Mouse (Mus musculus) spleen, postnatal 36 days (tissue): ENCODE results near the gene Cyp2a4.
"Not testable (repeated sequence)": the region's sequence is repeated elsewhere in the genome, so short reads cannot be mapped to it uniquely, and the experiment has no call there.

Experiments
- DNase-seq, 2 experiments: peaks; one replicate each; pipeline ENCODE4 v3.0.0; 2022; ENCODE audit warnings: low spot score in 2 of 2, mixed read lengths in 1 of 2

Cyp2a4 gene

DNA sequence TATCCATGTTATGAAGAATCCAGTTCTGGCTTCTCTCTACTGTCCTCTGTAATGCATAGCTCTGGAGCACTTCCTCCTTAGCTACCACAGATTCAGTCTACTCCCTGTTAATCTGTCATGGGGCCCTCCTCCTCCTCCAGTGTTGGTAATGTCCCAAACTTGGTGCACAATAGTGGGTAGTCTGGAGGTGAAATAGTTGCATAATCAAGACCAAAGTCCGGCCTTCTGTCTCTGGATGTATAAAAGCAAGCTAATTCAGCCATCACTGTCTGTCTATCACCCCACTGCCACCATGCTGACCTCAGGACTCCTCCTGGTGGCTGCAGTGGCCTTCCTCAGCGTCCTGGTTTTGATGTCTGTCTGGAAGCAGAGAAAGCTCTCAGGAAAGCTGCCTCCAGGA lies at the start of gene Cyp2a4:
TSS of gene Cyp2a4 (plus strand) at position 244 of the 400 bp plus-strand sequence.
- DNase-seq: not testable (repeated sequence)

DNA sequence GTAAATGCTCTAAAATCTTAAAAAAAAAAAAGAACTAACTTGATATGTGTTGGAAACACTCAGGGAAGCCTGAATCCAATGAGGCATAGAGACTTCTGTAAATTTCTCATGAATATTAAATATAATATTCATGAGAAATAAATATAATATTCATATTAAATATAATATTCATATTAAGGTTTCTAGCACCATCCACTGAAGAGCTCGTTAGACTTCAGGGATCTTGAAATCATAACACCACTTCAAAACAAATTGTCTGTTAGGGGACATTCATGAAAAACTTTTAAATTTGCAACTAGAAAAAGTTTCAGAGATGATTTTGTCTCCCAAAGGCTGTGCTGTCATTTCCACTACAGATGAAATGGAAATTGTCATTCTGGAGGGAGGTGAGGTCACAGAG lies 46.9 kb upstream of the Cyp2a4 start, which contains the start of gene Vmn1r184:
TSS of gene Vmn1r184 (plus strand) at position 301 of the 400 bp plus-strand sequence.
- not testable (repeated sequence) for DNase-seq

DNA sequence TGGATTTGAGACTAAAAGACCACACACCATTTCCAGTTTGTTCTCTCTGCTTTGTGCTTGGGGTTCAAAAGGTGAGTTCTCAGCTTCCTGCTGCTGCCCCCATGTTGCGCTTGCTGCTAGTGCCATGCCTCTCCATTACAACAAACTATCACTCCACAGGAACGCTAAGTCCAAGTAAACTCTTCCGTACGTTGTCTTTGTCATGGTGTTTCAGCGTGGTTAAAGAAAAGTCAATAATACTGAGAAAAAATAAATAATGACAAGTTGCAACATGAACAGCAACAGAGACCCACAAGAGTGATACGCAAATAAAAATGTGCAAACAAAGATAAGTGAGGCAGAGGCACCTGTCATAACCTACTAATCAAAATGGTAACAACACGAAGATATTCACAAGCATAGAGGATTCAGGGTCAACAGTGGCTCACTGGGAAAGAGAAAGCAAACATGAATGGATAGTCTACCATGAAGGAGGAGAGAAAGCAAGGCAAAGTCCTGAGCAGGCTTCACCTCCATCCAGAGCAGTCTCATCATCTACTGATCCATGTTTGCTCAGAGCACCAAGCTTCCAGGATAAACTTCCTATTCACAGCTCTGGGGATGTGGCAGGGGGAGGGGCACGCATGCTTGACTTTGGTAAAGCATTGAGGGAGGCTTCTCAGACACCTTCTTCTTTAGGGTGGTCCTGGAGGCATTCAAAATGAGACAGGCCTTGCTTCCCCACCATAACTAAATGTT lies 3.4 kb upstream of the Cyp2a4 start:
- not testable (repeated sequence) for DNase-seq

DNA sequence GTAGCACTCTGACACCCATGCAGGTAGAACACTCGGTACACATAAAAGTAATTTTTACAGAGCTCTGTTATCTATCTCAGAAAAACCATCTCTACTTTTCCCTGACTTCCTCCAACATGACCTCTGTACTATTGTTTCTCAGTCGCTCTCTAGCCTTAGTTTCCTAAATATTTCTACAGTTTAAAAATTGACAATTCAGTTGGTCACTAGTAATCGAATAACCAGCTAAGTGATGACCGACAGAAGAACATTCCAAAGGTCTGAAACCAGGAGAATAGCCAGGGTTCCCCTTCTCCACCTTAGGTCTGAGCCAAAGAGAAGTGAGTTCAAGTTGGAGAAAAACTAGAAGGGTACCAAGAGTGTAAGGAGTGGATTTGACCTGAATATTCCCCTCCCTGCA lies 4.8 kb downstream of the Cyp2a4 start:
- DNase-seq: not testable (repeated sequence)

DNA sequence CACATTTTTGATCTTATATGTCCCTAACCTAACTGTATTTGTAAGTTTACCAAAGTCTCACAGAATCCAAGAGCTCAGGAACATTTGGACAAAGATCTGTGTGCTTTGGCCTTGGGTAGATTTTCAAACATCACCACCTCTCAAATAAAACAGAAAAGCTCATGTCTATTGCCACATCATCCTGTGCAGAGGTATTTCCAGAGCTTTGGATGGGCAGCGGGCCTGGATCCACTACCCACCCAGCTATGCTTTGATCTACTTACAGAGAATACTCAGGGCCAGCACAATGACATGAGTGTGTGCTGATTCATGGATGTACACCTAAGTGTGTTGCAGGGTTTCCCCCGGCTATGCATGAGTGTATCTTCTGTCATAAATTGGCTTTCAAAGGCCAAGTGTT lies 8.2 kb downstream of the Cyp2a4 start:
- not testable (repeated sequence) for DNase-seq

DNA sequence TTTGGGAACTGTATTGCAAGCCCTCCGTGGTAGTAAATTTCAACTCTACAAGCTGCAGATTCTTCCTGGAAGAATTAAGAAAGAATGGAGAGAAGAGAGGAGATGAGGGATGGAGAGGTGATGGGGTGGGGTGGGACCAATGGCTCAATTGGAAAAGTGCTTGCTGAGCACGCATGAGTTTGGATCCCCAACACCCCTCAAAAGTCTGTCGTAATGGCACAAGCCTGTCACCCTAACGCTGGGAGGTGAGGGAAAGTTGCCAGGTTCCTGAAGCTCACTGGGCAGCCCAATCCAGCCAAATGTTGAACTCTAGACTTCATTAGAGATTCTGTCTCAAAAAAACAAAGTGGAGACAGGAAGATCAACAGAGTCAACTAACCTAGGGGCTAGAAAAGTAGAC lies 8.8 kb downstream of the Cyp2a4 start:
- not testable (repeated sequence) for DNase-seq

DNA sequence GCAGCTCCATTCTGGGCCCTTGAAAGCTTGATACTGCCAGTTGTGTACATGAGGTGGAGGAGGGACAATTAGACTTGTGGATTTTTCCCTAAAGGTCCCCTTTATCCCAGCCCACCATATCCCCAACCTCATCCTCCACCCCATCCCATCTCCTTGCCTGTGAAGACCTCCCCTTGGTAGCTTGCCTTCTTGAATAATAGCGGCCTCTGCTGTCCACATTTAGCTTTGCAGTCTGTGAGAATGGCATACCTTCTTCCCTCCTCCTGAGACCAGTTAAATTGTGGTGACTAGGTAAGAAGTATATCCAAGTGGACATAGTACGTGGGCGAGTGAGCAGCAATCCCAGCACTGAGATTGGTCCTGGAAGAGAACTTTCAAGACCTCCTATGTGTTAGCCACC lies 13.4 kb downstream of the Cyp2a4 start:
- not testable (repeated sequence) for DNase-seq

DNA sequence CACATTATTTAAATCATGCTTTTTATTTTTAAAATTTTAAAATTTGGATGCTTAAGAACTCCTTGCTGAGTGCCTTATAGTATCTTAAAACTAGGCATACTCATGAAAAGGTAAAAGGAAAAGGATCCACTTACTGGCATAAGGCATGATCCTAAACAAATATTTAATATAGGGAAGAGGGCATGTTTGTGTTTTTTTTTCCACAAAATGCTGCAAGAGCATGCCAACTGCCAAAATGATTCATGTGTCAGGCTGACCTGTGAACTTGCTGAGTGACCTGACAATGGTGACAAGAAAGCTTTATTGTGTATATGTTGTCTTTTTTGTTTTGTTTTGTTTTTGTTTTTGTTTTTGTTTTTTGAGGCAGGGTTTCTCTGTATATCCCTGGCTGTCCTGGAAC lies 43.2 kb downstream of the Cyp2a4 start:
- not testable (repeated sequence) for DNase-seq

DNA sequence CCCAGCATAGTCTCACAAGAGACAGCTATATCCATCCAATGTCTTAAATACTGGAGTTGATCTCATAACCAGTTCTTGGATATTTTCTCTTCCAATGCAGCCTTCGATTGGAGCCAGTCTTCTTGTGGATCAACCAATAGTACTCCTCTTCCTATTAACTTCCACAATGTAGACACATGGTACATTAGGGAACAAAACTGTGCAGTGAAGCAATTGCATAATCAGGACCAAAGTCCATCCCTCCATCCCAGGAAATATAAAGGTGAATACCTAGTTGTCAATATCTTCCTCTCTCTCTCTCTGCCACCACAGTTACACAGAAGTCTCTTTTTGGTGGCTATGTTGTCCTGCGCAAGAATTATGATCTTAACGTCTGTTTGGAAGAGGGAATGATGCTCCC lies 45.3 kb downstream of the Cyp2a4 start:
- not testable (repeated sequence) for DNase-seq

DNA sequence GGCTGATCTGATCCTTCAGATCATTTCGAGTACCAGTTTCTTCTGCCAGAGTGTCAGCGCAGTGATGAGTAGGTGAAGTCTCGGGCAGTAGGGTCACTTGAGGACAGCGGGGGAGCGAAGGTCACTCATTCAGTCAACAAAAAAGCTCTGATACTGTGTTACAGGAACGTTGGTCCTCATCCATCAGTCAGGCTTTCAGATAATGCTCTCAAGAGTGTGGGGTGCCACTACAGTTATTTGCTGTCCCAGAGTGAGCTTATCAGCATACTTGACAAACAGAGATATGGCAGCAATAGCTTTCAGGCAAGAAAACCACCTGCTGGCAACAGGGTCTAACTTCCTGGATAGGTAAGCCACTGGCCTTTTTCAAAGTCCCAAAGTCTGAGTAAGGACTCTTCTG lies 49.8 kb downstream of the Cyp2a4 start:
- not testable (repeated sequence) for DNase-seq
